Mouse (Mus musculus): ENCODE results near the gene Sirt3. TPM values are rescaled to one million over a fixed set of nuclear protein-coding genes. Genes with fewer than 3 reads are reported as not detected.

Gene Sirt3
- total RNA-seq, 1 experiment from 2014 or later = 34.3 TPM

GRCm38 (mm10) chr7:140848591-140848990 is 33.5 kb downstream of the Sirt3 start:
- no peak for DNase-seq

GRCm38 (mm10) chr7:140847755-140848580 is 34.1 kb downstream of the Sirt3 start, which contains the start of gene Odf3:
Odf3 (plus strand) TSS chr7:140847805.
- peak; percentile 86 for DNase-seq

GRCm38 (mm10) chr7:140846676-140847075 is 35.4 kb downstream of the Sirt3 start:
- DNase-seq = no peak

- no peak for DNase-seq
These were observed 36.4 kb downstream of the Sirt3 start for GRCm38 (mm10) chr7:140845683-140846082.

GRCm38 (mm10) chr7:140844905-140845665 is 37.0 kb downstream of the Sirt3 start, which contains the start of gene Scgb1c1:
Scgb1c1 (plus strand) TSS chr7:140845547.
- peak; percentile 93 for DNase-seq

- no peak for DNase-seq
These were observed 38.3 kb downstream of the Sirt3 start for GRCm38 (mm10) chr7:140843806-140844205.

GRCm38 (mm10) chr7:140840750-140841735 is 41.1 kb downstream of the Sirt3 start:
- no peak for DNase-seq

- DNase-seq = no peak
These were observed 42.6 kb downstream of the Sirt3 start for GRCm38 (mm10) chr7:140839556-140839955.

GRCm38 (mm10) chr7:140836243-140837115 is 45.6 kb downstream of the Sirt3 start:
- no peak for DNase-seq

GRCm38 (mm10) chr7:140835758-140836087 is 46.4 kb downstream of the Sirt3 start:
- no peak for DNase-seq

- peak; percentile 51 for DNase-seq
These were observed 46.9 kb downstream of the Sirt3 start, which contains the start of gene Urah for GRCm38 (mm10) chr7:140834968-140835757. Urah (plus strand) TSS chr7:140835018.

GRCm38 (mm10) chr7:140833341-140833740 is 48.8 kb downstream of the Sirt3 start:
- no peak for DNase-seq

- no peak for DNase-seq
These were observed 50.7 kb downstream of the Sirt3 start for GRCm38 (mm10) chr7:140831447-140831846.

- DNase-seq = no peak
These were observed 53.8 kb downstream of the Sirt3 start for GRCm38 (mm10) chr7:140828171-140828881.

- no peak for DNase-seq
These were observed 59.4 kb downstream of the Sirt3 start for GRCm38 (mm10) chr7:140822731-140823130.

GRCm38 (mm10) chr7:140821653-140822329 is 60.3 kb downstream of the Sirt3 start, which contains the start of gene Zfp941:
Zfp941 (minus strand) TSS chr7:140822178.
- DNase-seq = peak; percentile 45

- DNase-seq = no peak
These were observed 60.8 kb downstream of the Sirt3 start for GRCm38 (mm10) chr7:140821305-140821652.

GRCm38 (mm10) chr7:140820173-140820572 is 61.9 kb downstream of the Sirt3 start:
- DNase-seq = no peak

Measured in adrenal gland, postnatal 25 days (tissue).